Mouse (Mus musculus) myocyte (in vitro differentiated cells): ENCODE measurements around the gene Plcb1.

Experiments used
- MYOG ChIP-seq, 3 experiments: IDR thresholded peaks; one replicate each; pipeline ENCODE4 v1.6.1; 2011; ENCODE audit warnings: control low read depth in 2 of 3, low read depth in 2 of 3, mild to moderate bottlenecking in 2 of 3; ENCODE audit not compliant: insufficient read length in 2 of 3, control insufficient read depth in 1 of 3, insufficient read depth in 1 of 3
- POLR2A ChIP-seq: IDR thresholded peaks from one replicate; pipeline ENCODE4 v1.6.1; 2011; ENCODE audit warnings: low read depth, mild to moderate bottlenecking, control low read depth, moderate library complexity; ENCODE audit not compliant: insufficient read length
- TCF12 ChIP-seq: IDR thresholded peaks from one replicate; pipeline ENCODE4 v1.6.1; 2011; ENCODE audit warnings: mild to moderate bottlenecking, control low read depth; ENCODE audit not compliant: poor library complexity, insufficient read depth, severe bottlenecking

DNA sequence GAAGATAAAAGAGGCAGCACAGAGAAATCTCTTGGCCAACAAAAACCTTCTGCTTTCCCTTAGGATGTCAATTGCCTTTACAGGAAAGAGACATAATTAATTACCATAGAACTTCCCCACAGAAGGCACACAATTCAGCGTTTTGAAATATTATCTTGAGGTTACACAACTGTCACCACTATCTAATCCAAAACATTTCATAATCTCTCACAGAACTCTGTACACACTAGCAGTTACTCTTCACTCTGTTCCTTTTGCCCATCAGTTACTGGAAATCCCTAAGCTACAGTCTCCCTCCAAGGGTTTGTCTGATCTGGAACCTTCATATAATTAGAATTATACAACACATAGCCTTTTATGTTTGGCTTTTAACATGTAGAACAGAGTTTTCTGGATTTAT, 29.8 kb upstream of the Plcb1 start:
- TF ChIP-seq POLR2A, result no peak
- TF ChIP-seq TCF12, result no peak
- no peak for TF ChIP-seq MYOG (IDR thresholded peaks at IDR 0.05; ENCODE audit: control insufficient read depth in 1 of 3, insufficient read depth in 1 of 3, insufficient read length in 2 of 3, low read depth in 2 of 3)
